Mouse (Mus musculus): ENCODE measurements around the gene Coa6.

Gene Coa6

DNA sequence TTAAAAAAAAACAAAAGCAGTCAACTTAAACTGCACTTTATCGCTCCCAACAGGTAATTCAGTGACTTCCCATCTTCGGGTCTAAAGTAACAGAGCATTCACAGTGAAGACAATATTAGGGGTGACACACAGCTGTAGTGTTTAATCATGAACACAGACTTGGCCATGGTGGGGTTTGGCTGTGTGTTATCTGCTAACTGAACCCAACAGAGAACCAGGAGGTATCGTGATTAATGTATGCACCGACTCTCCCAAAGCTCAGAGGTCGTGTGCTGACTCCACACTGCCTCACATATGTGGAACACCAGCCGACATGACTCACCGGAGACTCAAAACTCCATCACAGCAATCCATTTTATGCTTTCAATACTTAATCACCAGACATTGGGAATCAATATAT lies 39.4 kb downstream of the Coa6 start:
- no peak for DNase-seq (ENCODE audit: extremely low spot score, low read depth, low spot score)

DNA sequence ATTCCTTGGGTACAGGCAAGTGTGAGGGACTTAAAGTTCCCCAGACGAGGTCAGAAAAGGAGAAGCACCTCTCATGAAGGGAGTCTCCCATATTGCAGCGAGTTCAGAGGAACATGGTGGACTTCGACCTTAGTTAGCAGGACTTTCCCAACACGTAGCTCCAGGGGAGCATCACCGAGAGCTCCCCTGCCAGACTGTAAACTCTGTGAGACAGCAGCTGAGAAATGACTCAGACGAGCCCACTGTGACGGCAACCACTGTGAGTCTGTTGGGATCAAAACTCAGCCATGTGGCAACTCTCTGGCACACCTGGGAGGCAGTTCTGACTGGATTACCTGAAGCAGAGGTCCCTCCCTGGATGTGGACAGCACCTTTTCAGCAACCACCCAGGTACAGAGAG lies 41.8 kb downstream of the Coa6 start:
- no peak for DNase-seq (ENCODE audit: extremely low spot score, low read depth, low spot score)

DNA sequence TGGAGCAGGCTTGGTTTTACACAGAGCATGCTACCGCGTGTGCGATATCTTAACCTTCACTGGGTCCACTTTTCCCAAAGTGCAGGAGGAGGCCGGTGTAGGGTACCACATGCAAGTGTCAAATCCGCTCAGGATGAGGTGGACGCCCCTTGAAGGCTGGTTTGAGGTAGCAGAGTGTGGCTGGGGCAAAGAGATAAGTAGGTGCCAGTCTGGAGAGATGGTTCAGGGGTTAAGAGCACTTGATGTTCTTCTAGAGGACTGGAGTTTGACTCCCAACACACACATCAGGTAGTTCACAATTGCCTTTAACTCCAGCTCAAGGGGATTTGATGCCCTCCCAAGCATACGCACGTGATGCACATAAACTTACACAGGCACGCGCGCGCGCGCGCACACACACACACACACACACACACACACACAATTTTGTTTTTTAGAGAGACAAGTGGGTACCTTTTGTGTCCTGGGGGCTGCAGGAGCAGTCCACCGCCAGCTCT lies 51.5 kb downstream of the Coa6 start:
- no peak for DNase-seq (ENCODE audit: extremely low spot score, low read depth, low spot score)

DNA sequence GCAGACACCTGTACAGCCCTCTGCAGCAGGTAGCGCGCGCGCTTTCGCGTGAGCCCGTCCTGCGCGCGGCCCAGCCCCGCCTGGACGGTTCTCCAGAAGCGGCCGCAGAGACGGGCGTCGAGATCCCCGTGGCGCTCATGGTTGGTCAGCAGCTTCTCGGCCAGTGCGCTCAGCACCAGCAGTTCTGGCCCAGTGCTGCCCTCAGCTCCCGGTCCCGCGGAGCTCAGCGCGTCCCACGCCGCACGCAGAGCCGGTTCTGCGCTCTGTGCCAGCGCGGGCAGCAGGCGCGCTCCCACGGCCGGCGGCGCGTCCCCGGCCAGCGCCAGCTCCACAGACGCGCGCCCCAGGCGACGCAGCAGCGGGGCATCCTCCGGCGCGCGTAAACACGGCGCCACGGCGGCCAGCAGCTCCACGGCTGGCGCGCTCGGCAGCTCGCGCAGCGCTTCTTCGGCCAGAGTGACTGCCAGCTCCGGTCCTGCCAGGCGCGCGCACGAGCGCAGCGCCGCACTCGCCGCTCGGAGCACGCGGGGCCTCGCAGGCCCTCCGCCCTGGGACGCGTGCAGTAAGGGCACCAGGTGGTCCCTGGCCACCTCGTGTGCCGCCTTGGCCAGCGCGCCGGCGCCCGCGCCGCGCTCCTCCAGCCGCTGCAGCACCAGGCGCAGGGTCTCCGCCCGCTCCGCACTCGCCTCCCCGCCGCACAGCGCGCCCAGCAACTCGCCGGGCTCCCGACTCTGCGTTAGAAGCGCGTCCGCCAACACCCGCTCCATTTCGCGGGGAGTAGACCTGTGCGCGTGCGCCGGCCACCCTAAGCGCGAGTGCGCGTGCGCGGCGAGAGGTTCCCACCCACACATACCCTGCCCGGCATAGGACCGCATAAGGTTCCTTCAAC lies 52.2 kb downstream of the Coa6 start, which contains the start of gene Tarbp1:
Tarbp1 (minus strand) TSS at position 767 of the 889 bp plus-strand sequence.
- DNase-seq (ENCODE audit: extremely low spot score, low read depth, low spot score): peak; percentile 61
